Mouse (Mus musculus) E14TG2a.4 (cell line): Measurements from ENCODE around the gene Mien1.

Experiments used
- CTCF ChIP-seq: conservative IDR thresholded peaks from 2 replicates; pipeline ENCODE4 v1.5.1; 2014; ENCODE audit warnings: low read length
- NANOG ChIP-seq: IDR thresholded peaks from 2 replicates; pipeline ENCODE4 v1.6.1; 2014; ENCODE audit warnings: borderline replicate concordance, low read length, mixed read lengths
- POU5F1 ChIP-seq: IDR thresholded peaks from 2 replicates; pipeline ENCODE4 v1.6.1; 2014; ENCODE audit warnings: low read length, borderline replicate concordance

GRCm38 (mm10) chr11:98408872-98409271, 29.9 kb downstream of the Mien1 start:
- TF ChIP-seq CTCF (no peak), POU5F1 (no peak), NANOG (no peak)
